Mouse (Mus musculus) lung, embryonic 14.5 days (tissue): ENCODE results near the gene Pacs1. TPM values are rescaled to one million over a fixed set of nuclear protein-coding genes. Genes with fewer than 3 reads are reported as not detected.

Source experiments
- ATAC-seq: fragments of 200-750 bp; cut with Nextera tagmentation; 2 replicates; pipeline ENCODE4 v1.8.0; 2017; ENCODE audit warnings: mild to moderate bottlenecking, moderate TSS enrichment, moderate library complexity; ENCODE audit not compliant: insufficient read depth
- DNase-seq: peaks from one replicate; pipeline ENCODE4 v3.0.0-alpha.2; 2015
- H3K27ac ChIP-seq: fragments of 300-500 bp; sonication (generic); 2 replicates; pipeline ENCODE4 v1.5.1; 2014; ENCODE audit warnings: low read depth, mild to moderate bottlenecking, moderate library complexity
- H3K27me3 ChIP-seq: fragments of 300-500 bp; sonication (generic); 2 replicates; pipeline ENCODE4 v1.6.1; 2014; ENCODE audit warnings: low read length, control low read depth; ENCODE audit not compliant: insufficient read depth
- H3K36me3 ChIP-seq: fragments of 300-500 bp; sonication (generic); 2 replicates; pipeline ENCODE4 v1.6.1; 2014; ENCODE audit warnings: control low read depth; ENCODE audit not compliant: insufficient read depth
- H3K4me1 ChIP-seq: fragments of 300-500 bp; sonication (generic); 2 replicates; pipeline ENCODE4 v1.6.1; 2014; ENCODE audit warnings: antibody characterized with exemption, control low read depth; ENCODE audit not compliant: insufficient read depth
- H3K4me2 ChIP-seq: fragments of 300-500 bp; sonication (generic); 2 replicates; pipeline ENCODE4 v1.6.1; 2014; ENCODE audit warnings: mild to moderate bottlenecking
- H3K4me3 ChIP-seq: fragments of 300-500 bp; sonication (generic); 2 replicates; pipeline ENCODE4 v1.5.1; 2014; ENCODE audit warnings: low read depth, low read length
- H3K9ac ChIP-seq: fragments of 300-500 bp; sonication (generic); 2 replicates; pipeline ENCODE4 v1.6.1; 2014
- H3K9me3 ChIP-seq: fragments of 300-500 bp; sonication (generic); 2 replicates; pipeline ENCODE4 v1.6.1; 2016; ENCODE audit warnings: low read depth, low read length, control low read depth
- CTCF ChIP-seq: IDR thresholded peaks from 2 replicates; pipeline ENCODE4 v1.5.1; 2016; ENCODE audit warnings: antibody characterized with exemption, low read depth
- WGBS: fragments of 180-500 bp; shearing (Covaris S2); extraction: QIAGEN DNeasy Blood & Tissue Kit; methylation state at CpG from one replicate; pipeline ENCODE4 v1.1.7; 2014; 5-methylcytosine and 5-hydroxymethylcytosine counted together
- polyA plus RNA-seq: library from polyadenylated mRNA; unstranded; fragments of >200 nt; fragmentation: Nextera tagmentation; extraction: Ambion mirVana; gene quantifications from 2 replicates; pipeline ENCODE4 v1.2.1, GENCODE M21; 2014

The Pacs1 gene
- polyA plus RNA-seq, 1 experiment from 2014 or later: 31.8 TPM

- 50% methylated on average over 1 of the region's 1 CpGs for WGBS
- no peak overlapping the region for H3K4me2 ChIP-seq
- no peaks in the 10 kb centered on the region for H3K4me1 ChIP-seq
- H3K9me3 ChIP-seq: no peaks in the 10 kb centered on the region
- H3K4me3 ChIP-seq: no peak overlapping the region
- peak; percentile 47 for TF ChIP-seq CTCF
- ATAC-seq (no peak), DNase-seq (peak; percentile 19)
- H3K27ac ChIP-seq: no peak overlapping the region
- H3K9ac ChIP-seq: no peak overlapping the region
- H3K36me3 ChIP-seq: peaks cover 18% of the 10 kb centered on the region; the same call in 1 of the 2 replicates
- no peaks in the 10 kb centered on the region for H3K27me3 ChIP-seq
Measured at GRCm38 (mm10) chr19:5129770-5130169, 143.1 kb downstream of the Pacs1 start.

- Histone ChIP-seq H3K4me1 (no peaks in the 10 kb centered on the region), H3K27me3 (no peaks in the 10 kb centered on the region), H3K4me3 (no peak overlapping the region), H3K9me3 (no peaks in the 10 kb centered on the region), H3K27ac (no peak overlapping the region), H3K36me3 (no peaks in the 10 kb centered on the region), H3K9ac (no peak overlapping the region), H3K4me2 (no peak overlapping the region)
- no peak for TF ChIP-seq CTCF
- 61% methylated on average over 7 of the region's 7 CpGs for WGBS
- DNase-seq: no peak
- no peak for ATAC-seq
Measured at GRCm38 (mm10) chr19:5124055-5124614, 148.8 kb downstream of the Pacs1 start.

- no peak for ATAC-seq
- no peak overlapping the region for H3K27ac ChIP-seq
Measured at GRCm38 (mm10) chr19:5123241-5123640, 149.7 kb downstream of the Pacs1 start.

GRCm38 (mm10) chr19:5122492-5122891 lies 150.4 kb downstream of the Pacs1 start:
- H3K4me2 ChIP-seq: no peak overlapping the region
- no peak for TF ChIP-seq CTCF
- no peaks in the 10 kb centered on the region for H3K9me3 ChIP-seq
- H3K4me1 ChIP-seq: no peaks in the 10 kb centered on the region
- H3K36me3 ChIP-seq: no peaks in the 10 kb centered on the region
- H3K4me3 ChIP-seq: no peak overlapping the region
- no peaks in the 10 kb centered on the region for H3K27me3 ChIP-seq
- DNase-seq: no peak
- no peak overlapping the region for H3K9ac ChIP-seq
- no peak overlapping the region for H3K27ac ChIP-seq
- ATAC-seq: no peak
- 68% methylated on average over 10 of the region's 10 CpGs for WGBS

More at GRCm38 (mm10) chr19:5123241-5123640, 149.7 kb downstream of the Pacs1 start:
- Histone ChIP-seq H3K36me3 (no peaks in the 10 kb centered on the region), H3K9ac (no peak overlapping the region), H3K27me3 (no peaks in the 10 kb centered on the region), H3K9me3 (no peaks in the 10 kb centered on the region), H3K4me1 (no peaks in the 10 kb centered on the region), H3K4me2 (no peak overlapping the region), H3K4me3 (no peak overlapping the region)
- 75% methylated on average over 3 of the region's 3 CpGs for WGBS
- DNase-seq: no peak
- no peak for TF ChIP-seq CTCF

- WGBS: 2% methylated on average over 18 of the region's 18 CpGs
- peaks cover 6% of the 10 kb centered on the region; the same call in 1 of the 2 replicates for H3K4me1 ChIP-seq
- no peaks in the 10 kb centered on the region for H3K9me3 ChIP-seq
- no peak for DNase-seq
- 0 out of 2 replicates have a peak, but pooled peaks cover 11% of the 10 kb centered on the region for H3K36me3 ChIP-seq
- peak within 1 kb of the TSS; percentile 82 for H3K4me2 ChIP-seq
- H3K27ac ChIP-seq: peak within 1 kb of the TSS; percentile 88
- H3K4me3 ChIP-seq: peak within 1 kb of the TSS; percentile 83
- no peaks in the 10 kb centered on the region for H3K27me3 ChIP-seq
- ATAC-seq: peak; percentile 94
- H3K9ac ChIP-seq: peak within 1 kb of the TSS; percentile 73
- no peak for TF ChIP-seq CTCF
Measured at GRCm38 (mm10) chr19:5118384-5118698, 154.6 kb downstream of the Pacs1 start, which contains the start of gene Klc2. TSS of gene Klc2 (minus strand) at chr19:5118560.

GRCm38 (mm10) chr19:5117494-5118383 lies 155.2 kb downstream of the Pacs1 start:
- ATAC-seq (peak; percentile 89), DNase-seq (peak; percentile 95)
- WGBS: under 1% methylated on average over 83 of the region's 83 CpGs
- Histone ChIP-seq H3K4me1 (peaks cover 6% of the 10 kb centered on the region; the same call in 1 of the 2 replicates), H3K27me3 (no peaks in the 10 kb centered on the region), H3K4me2 (peak overlapping the region; percentile 82), H3K9me3 (no peaks in the 10 kb centered on the region), H3K27ac (peak overlapping the region; percentile 88), H3K9ac (peak overlapping the region; percentile 73), H3K36me3 (peaks cover 13% of the 10 kb centered on the region), H3K4me3 (peak overlapping the region; percentile 83)
- TF ChIP-seq CTCF: peak; percentile 97

GRCm38 (mm10) chr19:5113783-5114182 lies 159.1 kb downstream of the Pacs1 start:
- ATAC-seq (no peak), DNase-seq (no peak)
- no peak overlapping the region for H3K9ac ChIP-seq
- peaks cover 53% of the 10 kb centered on the region for H3K36me3 ChIP-seq
- no peak for TF ChIP-seq CTCF
- H3K27ac ChIP-seq: no peak overlapping the region
- peaks cover 6% of the 10 kb centered on the region; the same call in 1 of the 2 replicates for H3K4me1 ChIP-seq
- WGBS: 87% methylated on average over 7 of the region's 7 CpGs
- no peak overlapping the region for H3K4me2 ChIP-seq
- no peaks in the 10 kb centered on the region for H3K27me3 ChIP-seq
- no peak overlapping the region for H3K4me3 ChIP-seq
- H3K9me3 ChIP-seq: no peaks in the 10 kb centered on the region
